Mouse (Mus musculus): ENCODE measurements at regions not wholly inside any gene's neighbourhood (a gene's known extent, or its start where the extent isn't known, plus 50 kb on each side); places are given as distances from the start of the nearest gene placed in this dataset.

GRCm38 (mm10) chr13:91372130-91372875, 87.8 kb upstream of the Ssbp2 start:
- H3K9me3 ChIP-seq (replicated peaks; ENCODE audit: insufficient read depth, low read length): no peaks in the 10 kb centered on the region
- H3K79me2 ChIP-seq (ENCODE audit: control insufficient read depth, insufficient read depth, low read length, poor library complexity): peaks cover 2% of the 10 kb centered on the region; the same call in 1 of the 2 replicates
- peaks cover 0 to 7% of the 10 kb centered on the region in 2 experiments; a peak in 2 of 4 replicates for H3K36me3 ChIP-seq (ENCODE audit: control insufficient read depth in 1 of 2, insufficient read depth in 2 of 2, low read length in 2 of 2)
- no peak overlapping the region; a peak in 1 of 4 replicates for H3K4me3 ChIP-seq (ENCODE audit: control insufficient read depth in 1 of 2, insufficient read depth in 1 of 2, low read depth in 2 of 2, low read length in 2 of 2)
- peak; percentile 18 for DNase-seq (ENCODE audit: low read depth, low spot score)
- peaks cover 2 to 11% of the 10 kb centered on the region in 2 experiments; a peak in 3 of 4 replicates for H3K4me1 ChIP-seq (ENCODE audit: control insufficient read depth in 1 of 2, insufficient read depth in 2 of 2, low read length in 2 of 2)
- TF ChIP-seq MEF2A (IDR thresholded peaks at IDR 0.05; ENCODE audit: extremely low read depth, insufficient replicate concordance, low read depth, low read length, poor library complexity, severe bottlenecking) (no peak), MYB (IDR thresholded peaks at IDR 0.05; ENCODE audit: low read depth, low read length) (no peak), NELFE (IDR thresholded peaks at IDR 0.05; ENCODE audit: low read depth, low read length) (no peak), ELF1 (IDR thresholded peaks at IDR 0.05; ENCODE audit: low read depth, low read length) (no peak), SIN3A (IDR thresholded peaks at IDR 0.05; ENCODE audit: low read length) (no peak), UBTF (IDR thresholded peaks at IDR 0.05; ENCODE audit: borderline replicate concordance, insufficient read depth, low read depth, low read length) (no peak), TBP (IDR thresholded peaks at IDR 0.05; ENCODE audit: low read depth, low read length) (no peak), RCOR1 (IDR thresholded peaks at IDR 0.05; ENCODE audit: low read depth, low read length) (no peak), ZKSCAN1 (IDR thresholded peaks at IDR 0.05; ENCODE audit: low read depth, low read length) (no peak), KAT2A (conservative IDR thresholded peaks at IDR 0.05; ENCODE audit: low read depth, low read length) (no peak), GABPA (IDR thresholded peaks at IDR 0.05; ENCODE audit: low read depth, low read length) (no peak), E2F4 (IDR thresholded peaks at IDR 0.05; ENCODE audit: borderline replicate concordance, low read depth, low read length) (no peak), USF2 (IDR thresholded peaks at IDR 0.05; ENCODE audit: borderline replicate concordance in 1 of 2, insufficient read depth in 1 of 2, low read depth in 1 of 2, low read length in 2 of 2) (no peak), USF1 (IDR thresholded peaks at IDR 0.05; ENCODE audit: low read depth, low read length) (no peak), TAL1 (IDR thresholded peaks at IDR 0.05; ENCODE audit: low read length) (no peak), HCFC1 (IDR thresholded peaks at IDR 0.05; ENCODE audit: low read depth, low read length) (no peak), SMC3 (IDR thresholded peaks at IDR 0.05; ENCODE audit: low read depth, low read length) (no peak)
- no peak overlapping the region for H3K27ac ChIP-seq (ENCODE audit: control insufficient read depth, low read depth, low read length)
- H3K27me3 ChIP-seq (ENCODE audit: control insufficient read depth in 1 of 2, insufficient read depth in 2 of 2, low read length in 2 of 2): no peaks in the 10 kb centered on the region
- peak overlapping the region; percentile 17; the same call in 1 of the 2 replicates for H3K9ac ChIP-seq (ENCODE audit: control insufficient read depth, low read depth, low read length, poor library complexity, severe bottlenecking)

GRCm38 (mm10) chr13:91374141-91374540, 85.9 kb upstream of the Ssbp2 start:
- DNase-seq (ENCODE audit: low read depth, low spot score): no peak
- Histone ChIP-seq H3K36me3 (ENCODE audit: control insufficient read depth in 1 of 2, insufficient read depth in 2 of 2, low read length in 2 of 2) (peaks cover 0 to 7% of the 10 kb centered on the region in 2 experiments; a peak in 2 of 4 replicates), H3K9ac (ENCODE audit: control insufficient read depth, low read depth, low read length, poor library complexity, severe bottlenecking) (no peak overlapping the region)

More at GRCm38 (mm10) chr13:91374141-91374540, 85.9 kb upstream of the Ssbp2 start:
- Histone ChIP-seq H3K4me3 (ENCODE audit: control insufficient read depth in 1 of 2, insufficient read depth in 1 of 2, low read depth in 2 of 2, low read length in 2 of 2) (no peak overlapping the region), H3K27ac (ENCODE audit: control insufficient read depth, low read depth, low read length) (no peak overlapping the region), H3K4me1 (ENCODE audit: control insufficient read depth in 1 of 2, insufficient read depth in 2 of 2, low read length in 2 of 2) (peaks cover 2 to 11% of the 10 kb centered on the region in 2 experiments; a peak in 3 of 4 replicates), H3K27me3 (ENCODE audit: control insufficient read depth in 1 of 2, insufficient read depth in 2 of 2, low read length in 2 of 2) (no peaks in the 10 kb centered on the region), H3K9me3 (replicated peaks; ENCODE audit: insufficient read depth, low read length) (no peaks in the 10 kb centered on the region), H3K79me2 (ENCODE audit: control insufficient read depth, insufficient read depth, low read length, poor library complexity) (peaks cover 2% of the 10 kb centered on the region; the same call in 1 of the 2 replicates)
- TF ChIP-seq POLR2AphosphoS5 (IDR thresholded peaks at IDR 0.05; ENCODE audit: borderline replicate concordance, low read depth, low read length): no peak
- TF ChIP-seq MAZ (IDR thresholded peaks at IDR 0.05; ENCODE audit: low read depth, low read length): no peak

Data from MEL (cell line).